Mouse (Mus musculus) ES-E14 (cell line): Measurements from ENCODE around the gene Btbd10.

ENCODE experiments used
- CHD2 ChIP-seq: IDR thresholded peaks from 2 replicates; pipeline ENCODE4 v1.6.1; 2014; ENCODE audit warnings: mild to moderate bottlenecking, low read depth, low read length, inconsistent platforms
- HCFC1 ChIP-seq: IDR thresholded peaks from 2 replicates; pipeline ENCODE4 v1.6.1; 2012; ENCODE audit warnings: low read length, inconsistent platforms, borderline replicate concordance; ENCODE audit not compliant: insufficient read depth
- MAFK ChIP-seq: IDR thresholded peaks from 2 replicates; pipeline ENCODE4 v1.6.1; 2014; ENCODE audit warnings: mild to moderate bottlenecking, low read depth, low read length, inconsistent platforms; ENCODE audit not compliant: insufficient read depth
- ZC3H11A ChIP-seq: IDR thresholded peaks from 2 replicates; pipeline ENCODE4 v1.6.1; 2012; ENCODE audit warnings: low read depth, mild to moderate bottlenecking, inconsistent platforms, low read length, borderline replicate concordance
- ZNF384 ChIP-seq: IDR thresholded peaks from 2 replicates; pipeline ENCODE4 v1.6.1; 2012; ENCODE audit warnings: low read depth, low read length, inconsistent platforms

DNA sequence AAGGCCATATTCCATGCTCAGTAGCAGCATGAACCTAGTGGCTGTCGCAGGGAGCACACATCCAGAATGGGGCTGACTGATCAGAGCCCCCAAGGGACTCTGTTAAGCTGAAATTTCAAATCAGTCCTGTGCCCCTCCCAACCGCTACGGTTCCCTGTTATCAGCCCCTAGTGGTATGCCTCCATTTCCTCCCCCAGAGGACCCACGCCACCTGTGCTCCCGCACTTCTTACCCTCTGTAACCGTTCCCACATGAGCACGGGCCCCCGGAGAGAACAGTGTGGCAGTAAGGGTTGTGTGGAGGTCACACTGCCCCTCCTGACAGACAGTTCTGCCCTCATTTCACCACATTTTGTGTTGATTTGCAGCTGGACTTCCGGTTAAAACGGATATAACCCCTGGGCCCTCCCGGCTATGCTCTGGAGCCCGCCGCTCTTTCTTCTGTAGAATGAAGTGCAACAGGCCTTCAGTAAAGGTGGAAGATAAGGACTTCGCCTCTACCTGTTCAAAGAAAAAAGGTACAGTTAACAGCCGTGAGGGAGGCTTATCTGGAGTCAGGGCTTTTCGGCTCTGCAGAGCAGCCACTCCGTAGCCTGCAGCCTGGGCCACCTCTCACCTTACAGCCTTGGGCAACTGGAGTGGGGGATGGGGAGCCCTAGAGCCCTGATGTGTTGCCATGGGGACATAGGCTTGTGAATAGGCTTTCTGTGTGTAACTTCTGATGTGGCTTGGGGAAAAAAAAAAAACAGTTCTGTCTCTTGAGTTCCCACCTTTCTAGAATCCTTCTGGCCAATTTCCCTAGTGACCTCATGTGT, 73.9 kb downstream of the Btbd10 start:
- TF ChIP-seq HCFC1 (no peak), MAFK (no peak), ZC3H11A (no peak), ZNF384 (no peak), CHD2 (no peak)
